Mouse (Mus musculus) megakaryocyte progenitor cell, adult 5-6 weeks (primary cell): Measurements from ENCODE around the gene Dbn1. TPM values are rescaled to one million over a fixed set of nuclear protein-coding genes. Genes with fewer than 3 reads are reported as not detected.

Experiments used
- ATAC-seq: replicated peaks from 2 replicates; pipeline ENCODE4 v1.8.0; 2016; ENCODE audit warnings: mild to moderate bottlenecking, moderate TSS enrichment, inconsistent platforms; ENCODE audit not compliant: poor library complexity
- total RNA-seq, 2 experiments: library from RNA; stranded (forward) in 1 of 2; stranded (reverse) in 1 of 2; fragments of 157-497, 149-512 nt in 1 of 2; fragments of 200-1000 nt in 1 of 2; gene quantifications; 2 replicates each; pipeline versions ENCODE4 v1.2.3 to v1.2.4; 2015 to 2017

Dbn1 gene
- total RNA-seq, 2 experiments from 2014 or later, result 0.72 to 2.3 TPM

GRCm38 (mm10) chr13:55510668-55511491, 23.0 kb upstream of the Dbn1 start:
- peak; percentile 27 for ATAC-seq

GRCm38 (mm10) chr13:55510332-55510667, 22.4 kb upstream of the Dbn1 start:
- ATAC-seq, result peak; percentile 45

- ATAC-seq, result no peak
These were observed 20.6 kb upstream of the Dbn1 start for GRCm38 (mm10) chr13:55508531-55508930.

- ATAC-seq, result peak; percentile 33
These were observed 20.0 kb upstream of the Dbn1 start for GRCm38 (mm10) chr13:55507877-55508276.

- ATAC-seq, result no peak
These were observed 18.8 kb upstream of the Dbn1 start for GRCm38 (mm10) chr13:55506697-55507096.

- ATAC-seq, result no peak
These were observed 17.9 kb upstream of the Dbn1 start for GRCm38 (mm10) chr13:55505810-55506209.

GRCm38 (mm10) chr13:55504390-55504789, 16.5 kb upstream of the Dbn1 start:
- ATAC-seq, result no peak

GRCm38 (mm10) chr13:55502405-55502804, 14.5 kb upstream of the Dbn1 start:
- no peak for ATAC-seq

GRCm38 (mm10) chr13:55500575-55500974, 12.7 kb upstream of the Dbn1 start:
- ATAC-seq, result no peak

- no peak for ATAC-seq
These were observed 11.0 kb upstream of the Dbn1 start for GRCm38 (mm10) chr13:55498906-55499305.

GRCm38 (mm10) chr13:55496661-55497060, 8.8 kb upstream of the Dbn1 start:
- ATAC-seq, result no peak

GRCm38 (mm10) chr13:55495702-55496101, 7.8 kb upstream of the Dbn1 start:
- ATAC-seq, result no peak

- peak; percentile 91 for ATAC-seq
These were observed 7.1 kb upstream of the Dbn1 start for GRCm38 (mm10) chr13:55494883-55495621.

GRCm38 (mm10) chr13:55494257-55494656, 6.3 kb upstream of the Dbn1 start:
- ATAC-seq, result no peak

GRCm38 (mm10) chr13:55486916-55487577, 864 bp downstream of the Dbn1 start:
- peak; percentile 29 for ATAC-seq

GRCm38 (mm10) chr13:55486029-55486794, 1.7 kb downstream of the Dbn1 start:
- ATAC-seq, result no peak

GRCm38 (mm10) chr13:55484520-55485088, 3.3 kb downstream of the Dbn1 start:
- no peak for ATAC-seq

GRCm38 (mm10) chr13:55483593-55483992, 4.3 kb downstream of the Dbn1 start:
- ATAC-seq, result no peak

GRCm38 (mm10) chr13:55483071-55483470, 4.8 kb downstream of the Dbn1 start:
- no peak for ATAC-seq

- ATAC-seq, result no peak
These were observed 5.4 kb downstream of the Dbn1 start for GRCm38 (mm10) chr13:55482542-55482941.

- no peak for ATAC-seq
These were observed 8.0 kb downstream of the Dbn1 start for GRCm38 (mm10) chr13:55479929-55480328.
